Mouse (Mus musculus): ENCODE measurements at regions not wholly inside any gene's neighbourhood (a gene's known extent, or its start where the extent isn't known, plus 50 kb on each side); places are given as distances from the start of the nearest gene placed in this dataset.
A peak's percentile ranks its signal among the peaks of the same experiment; 100 is the strongest.

DNA sequence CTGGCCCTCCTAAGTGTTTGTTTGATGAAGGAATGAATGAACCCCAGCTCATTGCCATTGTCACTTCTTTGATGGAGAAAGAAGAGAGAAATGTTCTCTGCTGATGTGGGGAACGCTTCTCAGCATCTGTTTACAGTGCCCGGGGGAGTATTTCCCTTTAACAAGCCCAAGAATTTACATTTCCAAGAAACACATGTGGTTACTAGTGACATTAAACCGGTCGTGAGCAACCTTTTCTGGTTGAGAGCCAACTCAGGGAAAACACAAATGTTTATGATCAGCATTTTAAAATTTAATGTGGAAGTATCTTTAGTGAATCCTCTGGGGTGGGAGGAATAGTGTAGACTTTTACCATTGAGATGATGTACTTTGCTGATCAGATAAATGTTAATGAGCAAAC is 197.6 kb downstream of the Srek1 start:
- Histone ChIP-seq H3K4me3 (ENCODE audit: insufficient read depth, low read length) (no peak overlapping the region), H3K4me1 (ENCODE audit: control insufficient read depth, insufficient read depth, low read length) (no peaks in the 10 kb centered on the region), H3K27ac (ENCODE audit: insufficient read depth, low read length) (no peak overlapping the region)
- no peak for TF ChIP-seq CTCF (IDR thresholded peaks at IDR 0.05; ENCODE audit: borderline replicate concordance, insufficient read depth, low read length)
- no peak for TF ChIP-seq POLR2A (IDR thresholded peaks at IDR 0.05; ENCODE audit: low read depth, low read length)

GRCm38 (mm10) chr13:103564715-103565114 is 209.7 kb downstream of the Srek1 start:
- H3K4me3 ChIP-seq (ENCODE audit: insufficient read depth, low read length) = no peak overlapping the region
- H3K4me1 ChIP-seq (ENCODE audit: control insufficient read depth, insufficient read depth, low read length) = no peaks in the 10 kb centered on the region
- TF ChIP-seq CTCF (IDR thresholded peaks at IDR 0.05; ENCODE audit: borderline replicate concordance, insufficient read depth, low read length) = no peak
- no peak for TF ChIP-seq POLR2A (IDR thresholded peaks at IDR 0.05; ENCODE audit: low read depth, low read length)
- H3K27ac ChIP-seq (ENCODE audit: insufficient read depth, low read length) = no peak overlapping the region

DNA sequence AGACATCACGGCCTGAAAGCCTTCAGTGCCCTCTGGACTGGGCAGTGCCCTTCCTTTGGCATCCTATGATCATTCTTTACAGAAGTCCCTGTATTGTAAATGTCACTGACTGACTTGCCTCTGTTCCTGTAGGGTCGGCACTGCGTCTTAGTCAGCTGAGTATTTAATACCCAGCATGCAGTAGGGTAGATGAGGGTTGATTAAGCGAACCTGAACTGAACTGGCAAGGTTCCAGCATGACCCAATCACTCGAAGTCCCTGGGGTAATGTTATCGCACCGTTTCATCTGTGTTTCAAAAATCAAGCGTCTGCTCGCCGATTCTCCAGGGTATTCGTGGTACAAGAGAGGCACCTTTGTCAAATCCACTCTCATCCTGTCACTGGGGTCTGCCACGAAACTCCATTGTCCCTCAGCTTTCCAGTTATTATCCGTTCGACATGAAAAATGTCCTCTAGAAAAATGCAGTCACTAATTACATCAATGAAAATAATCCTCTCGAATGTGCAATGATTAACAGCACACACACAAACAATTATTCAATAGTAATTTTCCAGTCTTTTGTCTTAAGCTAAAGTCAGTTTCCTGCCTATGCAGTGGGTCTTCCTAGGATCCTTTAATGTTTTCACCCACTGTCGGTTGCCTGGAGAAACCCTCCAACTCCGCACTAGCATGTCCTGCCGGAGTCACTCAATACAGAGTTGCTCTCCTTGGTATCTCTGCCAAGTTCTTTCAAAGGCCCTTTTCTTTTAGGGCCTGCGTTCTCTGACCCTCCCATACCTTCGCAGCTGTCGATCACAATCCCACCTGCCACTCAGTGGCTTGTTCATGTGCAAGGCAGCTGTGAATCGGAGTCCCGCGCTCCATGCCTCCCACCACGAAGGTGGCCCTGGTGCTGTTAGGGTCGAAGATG is 212.4 kb downstream of the Srek1 start:
- no peak for TF ChIP-seq CTCF (IDR thresholded peaks at IDR 0.05; ENCODE audit: borderline replicate concordance, insufficient read depth, low read length)
- no peak for TF ChIP-seq POLR2A (IDR thresholded peaks at IDR 0.05; ENCODE audit: low read depth, low read length)
- H3K4me1 ChIP-seq (ENCODE audit: control insufficient read depth, insufficient read depth, low read length) = no peaks in the 10 kb centered on the region
- H3K4me3 ChIP-seq (ENCODE audit: insufficient read depth, low read length) = no peak overlapping the region
- no peak overlapping the region for H3K27ac ChIP-seq (ENCODE audit: insufficient read depth, low read length)

DNA sequence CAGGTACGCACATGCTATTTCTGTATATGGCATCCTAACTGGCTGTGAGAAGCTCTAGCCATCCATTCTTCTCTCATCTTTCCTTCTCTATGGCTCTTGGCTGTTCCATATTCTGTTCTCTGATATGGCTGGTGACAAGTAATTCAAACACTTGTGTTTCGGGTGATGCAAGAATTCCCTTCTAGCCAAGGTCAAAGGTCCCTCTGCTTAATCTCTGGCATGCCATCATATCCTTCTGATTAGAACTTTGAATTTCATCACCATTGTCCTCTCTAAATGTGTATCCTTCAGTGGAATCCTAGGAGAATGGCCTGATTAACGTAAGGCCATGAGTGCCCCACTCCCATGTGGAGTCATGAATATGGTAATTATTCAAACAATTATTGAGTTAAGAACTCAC is 215.5 kb downstream of the Srek1 start:
- Histone ChIP-seq H3K27ac (ENCODE audit: insufficient read depth, low read length) (no peak overlapping the region), H3K4me3 (ENCODE audit: insufficient read depth, low read length) (no peak overlapping the region), H3K4me1 (ENCODE audit: control insufficient read depth, insufficient read depth, low read length) (no peaks in the 10 kb centered on the region)
- TF ChIP-seq POLR2A (IDR thresholded peaks at IDR 0.05; ENCODE audit: low read depth, low read length) (no peak), CTCF (IDR thresholded peaks at IDR 0.05; ENCODE audit: borderline replicate concordance, insufficient read depth, low read length) (no peak)

DNA sequence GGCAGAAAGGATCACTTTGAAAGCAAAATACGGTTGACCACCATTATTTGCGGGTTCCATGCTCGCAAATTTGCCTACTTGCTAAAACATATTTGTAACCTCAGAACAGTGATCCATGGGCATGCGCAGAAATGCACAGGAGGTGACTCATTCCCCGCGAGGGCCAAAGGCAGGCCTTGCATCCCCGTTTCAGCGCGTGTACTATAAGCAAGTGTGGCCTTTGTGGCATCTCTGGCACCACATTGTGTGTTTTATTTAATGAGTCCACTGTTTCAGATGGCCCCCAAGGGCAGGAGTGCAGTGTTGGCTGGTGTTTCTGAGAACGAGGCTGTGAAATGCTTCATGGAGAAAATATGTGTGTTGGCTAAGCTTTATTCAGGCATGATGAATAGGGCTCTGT is 205.3 kb upstream of the Mast4 start:
- no peak for TF ChIP-seq CTCF (IDR thresholded peaks at IDR 0.05; ENCODE audit: borderline replicate concordance, insufficient read depth, low read length)
- no peak for TF ChIP-seq POLR2A (IDR thresholded peaks at IDR 0.05; ENCODE audit: low read depth, low read length)

GRCm38 (mm10) chr13:103513825-103514224 is 179.5 kb upstream of the Mast4 start:
- TF ChIP-seq CTCF (IDR thresholded peaks at IDR 0.05; ENCODE audit: borderline replicate concordance, insufficient read depth, low read length) = no peak
- no peak for TF ChIP-seq POLR2A (IDR thresholded peaks at IDR 0.05; ENCODE audit: low read depth, low read length)
- H3K27ac ChIP-seq (ENCODE audit: insufficient read depth, low read length) = no peak overlapping the region

More for the DNA sequence above, 205.3 kb upstream of the Mast4 start:
- H3K27ac ChIP-seq (ENCODE audit: insufficient read depth, low read length) = 0 out of 2 replicates have a peak overlapping the region, but pooled peaks have one; percentile 23
- no peaks in the 10 kb centered on the region for H3K4me1 ChIP-seq (ENCODE audit: control insufficient read depth, insufficient read depth, low read length)
- H3K4me3 ChIP-seq (ENCODE audit: insufficient read depth, low read length) = no peak overlapping the region

DNA sequence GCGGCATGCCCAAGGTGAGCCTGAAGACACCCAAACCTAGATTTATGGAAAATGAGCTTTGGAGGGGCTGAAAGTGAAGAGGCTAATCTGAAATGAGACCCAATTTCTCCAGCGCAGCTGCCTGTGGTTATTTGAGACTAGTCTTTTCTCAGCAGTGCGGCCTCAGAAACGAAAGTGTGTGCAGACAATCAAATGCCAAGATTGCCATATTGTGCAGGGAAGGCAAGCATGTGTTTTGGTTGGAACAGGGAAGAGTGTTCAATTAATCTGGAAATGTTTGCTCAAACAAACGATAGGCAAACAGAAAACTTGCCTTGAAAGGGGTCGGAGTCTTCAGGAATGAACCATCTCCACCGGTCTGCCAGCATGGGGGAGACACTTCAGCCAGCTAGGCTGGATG is 178.2 kb upstream of the Mast4 start:
- H3K4me3 ChIP-seq (ENCODE audit: insufficient read depth, low read length) = no peak overlapping the region
- H3K27ac ChIP-seq (ENCODE audit: insufficient read depth, low read length) = no peak overlapping the region
- H3K4me1 ChIP-seq (ENCODE audit: control insufficient read depth, insufficient read depth, low read length) = no peaks in the 10 kb centered on the region
- no peak for TF ChIP-seq CTCF (IDR thresholded peaks at IDR 0.05; ENCODE audit: borderline replicate concordance, insufficient read depth, low read length)
- no peak for TF ChIP-seq POLR2A (IDR thresholded peaks at IDR 0.05; ENCODE audit: low read depth, low read length)

More at GRCm38 (mm10) chr13:103513825-103514224, 179.5 kb upstream of the Mast4 start:
- no peak overlapping the region for H3K4me3 ChIP-seq (ENCODE audit: insufficient read depth, low read length)
- no peaks in the 10 kb centered on the region for H3K4me1 ChIP-seq (ENCODE audit: control insufficient read depth, insufficient read depth, low read length)

DNA sequence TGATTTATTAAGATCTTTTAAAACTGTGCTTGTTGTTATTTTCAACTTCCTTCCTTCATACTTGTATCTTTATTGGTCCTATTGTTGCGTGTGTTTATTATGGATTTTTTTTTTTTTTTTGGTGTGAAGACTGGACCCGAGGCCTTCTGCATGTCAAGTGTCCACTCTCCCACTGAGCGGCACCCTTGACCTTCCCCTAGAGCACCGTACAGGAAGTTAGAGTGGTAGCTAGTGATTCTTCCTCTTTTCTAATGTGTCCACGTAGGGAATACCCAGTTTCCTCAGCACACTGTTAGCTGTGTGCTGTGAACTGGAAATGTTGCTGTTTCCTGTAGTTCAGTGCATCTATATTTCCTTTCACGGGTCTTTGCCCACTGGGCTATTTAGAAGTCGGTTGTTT is 170.7 kb upstream of the Mast4 start:
- H3K4me1 ChIP-seq (ENCODE audit: control insufficient read depth, insufficient read depth, low read length) = no peaks in the 10 kb centered on the region
- H3K4me3 ChIP-seq (ENCODE audit: insufficient read depth, low read length) = no peak overlapping the region
- TF ChIP-seq CTCF (IDR thresholded peaks at IDR 0.05; ENCODE audit: borderline replicate concordance, insufficient read depth, low read length) (no peak), POLR2A (IDR thresholded peaks at IDR 0.05; ENCODE audit: low read depth, low read length) (no peak)
- no peak overlapping the region for H3K27ac ChIP-seq (ENCODE audit: insufficient read depth, low read length)

- H3K4me1 ChIP-seq (ENCODE audit: control insufficient read depth, insufficient read depth, low read length) = no peaks in the 10 kb centered on the region
- no peak overlapping the region for H3K4me3 ChIP-seq (ENCODE audit: insufficient read depth, low read length)
- no peak overlapping the region for H3K27ac ChIP-seq (ENCODE audit: insufficient read depth, low read length)
- TF ChIP-seq CTCF (IDR thresholded peaks at IDR 0.05; ENCODE audit: borderline replicate concordance, insufficient read depth, low read length) (no peak), POLR2A (IDR thresholded peaks at IDR 0.05; ENCODE audit: low read depth, low read length) (no peak)
Observed at GRCm38 (mm10) chr13:103499376-103499775, 165.1 kb upstream of the Mast4 start.

DNA sequence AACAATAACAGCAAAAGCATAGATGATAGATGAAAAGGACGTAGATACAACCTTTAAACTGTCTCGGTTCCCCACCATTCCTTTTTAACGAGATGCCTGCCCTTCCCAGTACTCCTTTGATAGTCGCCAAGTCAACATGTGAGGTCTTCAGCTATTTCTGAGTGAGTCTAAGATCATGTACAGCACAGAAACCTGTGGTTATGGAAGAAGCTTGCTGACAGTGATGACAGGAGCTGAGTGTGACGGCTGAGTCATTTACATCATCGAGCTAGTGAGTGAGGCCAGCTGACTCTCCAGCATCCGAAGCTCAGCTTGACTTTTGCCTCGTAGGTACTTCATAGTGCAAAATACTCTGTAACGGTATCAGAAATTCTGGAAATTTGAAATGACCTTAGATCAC is 160.1 kb upstream of the Mast4 start:
- TF ChIP-seq CTCF (IDR thresholded peaks at IDR 0.05; ENCODE audit: borderline replicate concordance, insufficient read depth, low read length) = no peak
- no peak for TF ChIP-seq POLR2A (IDR thresholded peaks at IDR 0.05; ENCODE audit: low read depth, low read length)

More for the DNA sequence above, 160.1 kb upstream of the Mast4 start:
- Histone ChIP-seq H3K4me3 (ENCODE audit: insufficient read depth, low read length) (no peak overlapping the region), H3K27ac (ENCODE audit: insufficient read depth, low read length) (no peak overlapping the region), H3K4me1 (ENCODE audit: control insufficient read depth, insufficient read depth, low read length) (0 out of 2 replicates have a peak, but pooled peaks cover 4% of the 10 kb centered on the region)

Data from embryonic fibroblast, embryonic 13.5 days (primary cell).